Comparison of ENCODE assay signal across 26 mouse cellular contexts in genomic region chr3:115996929-115997328, GRCm38 (mm10).
"Had no signal": no experiment of that assay in that cellular context is flagged by ENCODE, and none has a peak within 500 bp of the region (broad histone marks: within the 10 kb centered on the region; RNA-seq: fewer than 3 reads in every experiment).

No protein-coding gene starts in this region.

- H3K27ac ChIP-seq: gastrocnemius, adult 2 months; hindbrain, embryonic 10.5 days; hindbrain, embryonic 12.5 days; hindbrain, embryonic 14.5 days; intestine, embryonic 15.5 days; layer of hippocampus, adult 2 months; left cerebral cortex, adult 2 months; limb, embryonic 10.5 days; limb, embryonic 12.5 days; liver, embryonic 13.5 days had no signal

- ATAC-seq: hindbrain, embryonic 16.5 days; inflammation-experienced regulatory T-cells, adult 6 months; intestine, embryonic 15.5 days; intestine, postnatal 0 days had no signal

- H3K4me3 ChIP-seq: gastrocnemius, adult 2 months; heart, embryonic 12.5 days; hindbrain, embryonic 10.5 days; hindbrain, embryonic 12.5 days; intestine, embryonic 15.5 days; layer of hippocampus, adult 2 months; left cerebral cortex, adult 2 months; limb, embryonic 10.5 days; limb, embryonic 12.5 days; liver, embryonic 13.5 days had no signal

- H3K27me3 ChIP-seq: heart, embryonic 12.5 days; hindbrain, embryonic 12.5 days; intestine, embryonic 15.5 days; limb, embryonic 12.5 days; liver, embryonic 13.5 days had no signal

- H3K9me3 ChIP-seq: hindbrain, embryonic 12.5 days; intestine, embryonic 15.5 days; limb, embryonic 10.5 days; limb, embryonic 12.5 days; liver, embryonic 13.5 days had no signal

- H3K4me2 ChIP-seq: heart, embryonic 12.5 days; hindbrain, embryonic 12.5 days; hindbrain, embryonic 14.5 days; intestine, embryonic 15.5 days; limb, embryonic 12.5 days; liver, embryonic 11.5 days; liver, embryonic 13.5 days had no signal

- H3K9ac ChIP-seq: heart, embryonic 12.5 days; hindbrain, embryonic 12.5 days; hindbrain, embryonic 14.5 days; intestine, embryonic 15.5 days; limb, embryonic 12.5 days; liver, embryonic 13.5 days had no signal

- DNase-seq: gastrocnemius, adult 2 months; gastrocnemius, postnatal 10 days; gastrocnemius, postnatal 25 days; heart, adult 18-20 months; heart, postnatal 10 days; heart, postnatal 4 days; kidney, adult 18-20 months; kidney, adult 8-10 months; kidney, postnatal 10 days; kidney, postnatal 25 days; kidney, postnatal 4 days; liver; liver, embryonic 13.5 days had no signal

- H3K4me1 ChIP-seq: hindbrain, embryonic 12.5 days had no signal
